In genomic region chr7:25710519-25711130, GRCm38 (mm10) we compare ENCODE assay signal across 9 mouse cellular contexts. TPM values are rescaled to one million over a fixed set of nuclear protein-coding genes. Genes with fewer than 3 reads are reported as not detected.
DNase-seq lines count a peak whose midpoint lies in the region; ATAC-seq and TF ChIP-seq lines count a peak whose summit lies in the region.
"Had no signal": no experiment of that assay in that cellular context is flagged by ENCODE, and none has a peak within 500 bp of the region (broad histone marks: within the 10 kb centered on the region; RNA-seq: fewer than 3 reads in every experiment).

No protein-coding gene starts in this region.

- H3K36me3 ChIP-seq in kidney, embryonic 15.5 days = peaks cover 36% of the 10 kb centered on the region
- peaks cover 7% of the 10 kb centered on the region for H3K36me3 ChIP-seq in ES-Bruce4 (ENCODE audit: control insufficient read depth, insufficient read depth, low read length, poor library complexity, severe bottlenecking)
- H3K36me3 ChIP-seq in forebrain, embryonic 12.5 days (replicated peaks) = peaks cover 42% of the 10 kb centered on the region
- peaks cover 35% of the 10 kb centered on the region for H3K36me3 ChIP-seq in neural tube, embryonic 12.5 days

- H3K4me3 ChIP-seq in kidney, embryonic 15.5 days (replicated peaks) = no peak overlapping the region
- H3K4me3 ChIP-seq in ES-Bruce4 (ENCODE audit: low read depth, low read length) = no peak overlapping the region
- H3K4me3 ChIP-seq in forebrain, embryonic 12.5 days (replicated peaks) = no peak overlapping the region
- no peak overlapping the region for H3K4me3 ChIP-seq in neural tube, embryonic 12.5 days

- no peak for TF ChIP-seq CTCF in ES-Bruce4 (IDR thresholded peaks at IDR 0.05; ENCODE audit: low read depth, low read length)

- peak; percentile 24; the same call in 1 of the 2 replicates for ATAC-seq in kidney, embryonic 15.5 days (replicated peaks; ENCODE audit: low FRiP score)
- peak; percentile 30; the same call in 1 of the 2 replicates for ATAC-seq in forebrain, embryonic 12.5 days (ENCODE audit: low FRiP score)
- peak; percentile 8; the same call in 1 of the 2 replicates for ATAC-seq in neural tube, embryonic 12.5 days (ENCODE audit: low FRiP score, low read depth)

- no peak for TF ChIP-seq EP300 in ES-Bruce4 (IDR thresholded peaks at IDR 0.05; ENCODE audit: insufficient read depth, low read depth, low read length)

- no peaks in the 10 kb centered on the region for H3K27me3 ChIP-seq in kidney, embryonic 15.5 days
- no peaks in the 10 kb centered on the region for H3K27me3 ChIP-seq in ES-Bruce4 (ENCODE audit: control insufficient read depth, insufficient read depth, low read length, poor library complexity, severe bottlenecking)
- H3K27me3 ChIP-seq in forebrain, embryonic 12.5 days = peaks cover 19% of the 10 kb centered on the region; the same call in 1 of the 2 replicates
- H3K27me3 ChIP-seq in neural tube, embryonic 12.5 days (replicated peaks) = no peaks in the 10 kb centered on the region; the same call in 1 of the 2 replicates

- H3K9ac ChIP-seq in kidney, embryonic 15.5 days = 0 out of 2 replicates have a peak overlapping the region, but pooled peaks have one; percentile 31
- H3K9ac ChIP-seq in ES-Bruce4 (ENCODE audit: low read depth, poor library complexity, severe bottlenecking) = peak overlapping the region; percentile 40
- H3K9ac ChIP-seq in forebrain, embryonic 12.5 days = 0 out of 2 replicates have a peak overlapping the region, but pooled peaks have one; percentile 33
- peak overlapping the region; percentile 26 for H3K9ac ChIP-seq in neural tube, embryonic 12.5 days

- H3K4me1 ChIP-seq in kidney, embryonic 15.5 days = peaks cover 53% of the 10 kb centered on the region
- H3K4me1 ChIP-seq in ES-Bruce4 (ENCODE audit: control insufficient read depth, insufficient read depth, low read length) = no peaks in the 10 kb centered on the region
- H3K4me1 ChIP-seq in forebrain, embryonic 12.5 days = peaks cover 25% of the 10 kb centered on the region
- peaks cover 28% of the 10 kb centered on the region for H3K4me1 ChIP-seq in neural tube, embryonic 12.5 days

- H3K9me3 ChIP-seq in kidney, embryonic 15.5 days (replicated peaks) = no peaks in the 10 kb centered on the region
- H3K9me3 ChIP-seq in ES-Bruce4 (replicated peaks; ENCODE audit: control insufficient read depth, insufficient read depth, low read length, poor library complexity, severe bottlenecking) = no peaks in the 10 kb centered on the region
- H3K9me3 ChIP-seq in forebrain, embryonic 12.5 days = no peaks in the 10 kb centered on the region
- H3K9me3 ChIP-seq in neural tube, embryonic 12.5 days = no peaks in the 10 kb centered on the region

- 6% methylated on average over 6 of the region's 7 CpGs for WGBS in kidney, embryonic 15.5 days
- 8% methylated on average over 6 of the region's 7 CpGs for WGBS in forebrain, embryonic 12.5 days
- WGBS in neural tube, embryonic 12.5 days = 19% methylated on average over 7 of the region's 7 CpGs

- peak overlapping the region; percentile 33 for H3K27ac ChIP-seq in kidney, embryonic 15.5 days
- H3K27ac ChIP-seq in ES-Bruce4 (ENCODE audit: insufficient read depth, low read length) = no peak overlapping the region
- H3K27ac ChIP-seq in forebrain, embryonic 12.5 days = no peak overlapping the region
- H3K27ac ChIP-seq in neural tube, embryonic 12.5 days = no peak overlapping the region

- TF ChIP-seq POLR2A in ES-Bruce4 (IDR thresholded peaks at IDR 0.05; ENCODE audit: insufficient read depth, low read length) = no peak

- H3K4me2 ChIP-seq in kidney, embryonic 15.5 days = peak overlapping the region; percentile 30
- H3K4me2 ChIP-seq in forebrain, embryonic 12.5 days = no peak overlapping the region
- peak overlapping the region; percentile 7; the same call in 1 of the 2 replicates for H3K4me2 ChIP-seq in neural tube, embryonic 12.5 days (replicated peaks)

- DNase-seq in kidney, adult 18-20 months = no peak
- peak; percentile 26 to 43 for DNase-seq in kidney, postnatal 4 days
- no peak for DNase-seq in layer of hippocampus, postnatal 14 days (ENCODE audit: low spot score in 2 of 2)
- DNase-seq in thymus, postnatal 0 days (ENCODE audit: low spot score) = no peak

RNA-seq across cellular contexts. Expression of gene Ccdc97, which starts 8.3 kb away (rescaled TPM):
- 22.2 and 26.2 TPM in 2 replicates for polyA plus RNA-seq in kidney, embryonic 15.5 days (2015; fragmentation: Nextera tagmentation; extraction: Ambion mirVana)
- polyA plus RNA-seq in ES-Bruce4 (2011; ENCODE audit: insufficient read depth, insufficient read length, low read depth, missing spikeins) = 43.4 and 46.9 TPM in 2 replicates
- 29.0 and 35.7 TPM in 2 replicates for polyA plus RNA-seq in forebrain, embryonic 12.5 days (2016; fragmentation: Nextera tagmentation; extraction: Ambion mirVana)
- polyA plus RNA-seq in neural tube, embryonic 12.5 days (2016; fragmentation: Nextera tagmentation; extraction: Ambion mirVana) = 31.3 and 34.0 TPM in 2 replicates
- total RNA-seq in layer of hippocampus, postnatal 14 days (2021) = 10 to 100 TPM; 50.1 to 50.5 TPM
- 16.2 and 22.4 TPM in 2 replicates for polyA plus RNA-seq in thymus, postnatal 0 days (2015; fragmentation: Nextera tagmentation; extraction: Ambion mirVana)

RNA-seq across cellular contexts. Expression of gene Tgfb1, which starts 23.8 kb away (rescaled TPM):
- polyA plus RNA-seq in kidney, embryonic 15.5 days (2015; fragmentation: Nextera tagmentation; extraction: Ambion mirVana) = 3.0 and 3.1 TPM in 2 replicates
- polyA plus RNA-seq in ES-Bruce4 (2011; ENCODE audit: insufficient read depth, insufficient read length, low read depth, missing spikeins) = 22.9 and 25.6 TPM in 2 replicates
- 1.3 and 1.6 TPM in 2 replicates for polyA plus RNA-seq in forebrain, embryonic 12.5 days (2016; fragmentation: Nextera tagmentation; extraction: Ambion mirVana)
- polyA plus RNA-seq in neural tube, embryonic 12.5 days (2016; fragmentation: Nextera tagmentation; extraction: Ambion mirVana) = 2.4 and 2.6 TPM in 2 replicates
- 1 to 10 TPM; 8.1 to 8.9 TPM for total RNA-seq in layer of hippocampus, postnatal 14 days (2021)
- 8.5 and 11.6 TPM in 2 replicates for polyA plus RNA-seq in thymus, postnatal 0 days (2015; fragmentation: Nextera tagmentation; extraction: Ambion mirVana)

RNA-seq across cellular contexts. Expression of gene B9d2, which starts 30.0 kb away (rescaled TPM):
- 28.4 and 32.3 TPM in 2 replicates for polyA plus RNA-seq in kidney, embryonic 15.5 days (2015; fragmentation: Nextera tagmentation; extraction: Ambion mirVana)
- polyA plus RNA-seq in ES-Bruce4 (2011; ENCODE audit: insufficient read depth, insufficient read length, low read depth, missing spikeins) = 7.9 and 15.2 TPM in 2 replicates
- 31.3 and 31.6 TPM in 2 replicates for polyA plus RNA-seq in forebrain, embryonic 12.5 days (2016; fragmentation: Nextera tagmentation; extraction: Ambion mirVana)
- polyA plus RNA-seq in neural tube, embryonic 12.5 days (2016; fragmentation: Nextera tagmentation; extraction: Ambion mirVana) = 34.8 and 35.7 TPM in 2 replicates
- 10 to 100 TPM; 21.9 to 25.3 TPM for total RNA-seq in layer of hippocampus, postnatal 14 days (2021)
- polyA plus RNA-seq in thymus, postnatal 0 days (2015; fragmentation: Nextera tagmentation; extraction: Ambion mirVana) = 67.9 and 68.3 TPM in 2 replicates

RNA-seq across cellular contexts. Expression of gene Tmem91, which starts 35.7 kb away (rescaled TPM):
- polyA plus RNA-seq in kidney, embryonic 15.5 days (2015; fragmentation: Nextera tagmentation; extraction: Ambion mirVana) = 2.4 and 2.8 TPM in 2 replicates
- 3.3 and 3.7 TPM in 2 replicates for polyA plus RNA-seq in ES-Bruce4 (2011; ENCODE audit: insufficient read depth, insufficient read length, low read depth, missing spikeins)
- polyA plus RNA-seq in forebrain, embryonic 12.5 days (2016; fragmentation: Nextera tagmentation; extraction: Ambion mirVana) = 3.2 and 4.0 TPM in 2 replicates
- 3.4 and 5.7 TPM in 2 replicates for polyA plus RNA-seq in neural tube, embryonic 12.5 days (2016; fragmentation: Nextera tagmentation; extraction: Ambion mirVana)
- total RNA-seq in layer of hippocampus, postnatal 14 days (2021) = 10 to 100 TPM; 16.4 to 29.3 TPM
- polyA plus RNA-seq in thymus, postnatal 0 days (2015; fragmentation: Nextera tagmentation; extraction: Ambion mirVana) = 4.0 and 6.3 TPM in 2 replicates
- total RNA-seq: adrenal gland, postnatal 36 days had no signal

RNA-seq across cellular contexts. Expression of gene Hnrnpul1, which starts 43.9 kb away (rescaled TPM):
- polyA plus RNA-seq in kidney, embryonic 15.5 days (2015; fragmentation: Nextera tagmentation; extraction: Ambion mirVana) = 61.3 and 65.0 TPM in 2 replicates
- polyA plus RNA-seq in ES-Bruce4 (2011; ENCODE audit: insufficient read depth, insufficient read length, low read depth, missing spikeins) = 155 and 156 TPM in 2 replicates
- 78.4 and 86.0 TPM in 2 replicates for polyA plus RNA-seq in forebrain, embryonic 12.5 days (2016; fragmentation: Nextera tagmentation; extraction: Ambion mirVana)
- polyA plus RNA-seq in neural tube, embryonic 12.5 days (2016; fragmentation: Nextera tagmentation; extraction: Ambion mirVana) = 64.7 and 67.0 TPM in 2 replicates
- total RNA-seq in layer of hippocampus, postnatal 14 days (2021) = 100 to 1,000 TPM; 114 to 119 TPM
- polyA plus RNA-seq in thymus, postnatal 0 days (2015; fragmentation: Nextera tagmentation; extraction: Ambion mirVana) = 64.9 and 66.2 TPM in 2 replicates

Comparison
In these comparisons a context has a peak if more than half of its experiments do, and no peak if none do; other contexts are left out.
1. DNase-seq: peak in kidney, postnatal 4 days (2 of 2); none in kidney, adult 18-20 months (single experiment), layer of hippocampus, postnatal 14 days (0 of 2) and thymus, postnatal 0 days (single experiment).
2. Peak in every context shown above with its lines, with median percentiles within 50 percentile points of each other: ATAC-seq and H3K9ac ChIP-seq.